In the genomic region with DNA sequence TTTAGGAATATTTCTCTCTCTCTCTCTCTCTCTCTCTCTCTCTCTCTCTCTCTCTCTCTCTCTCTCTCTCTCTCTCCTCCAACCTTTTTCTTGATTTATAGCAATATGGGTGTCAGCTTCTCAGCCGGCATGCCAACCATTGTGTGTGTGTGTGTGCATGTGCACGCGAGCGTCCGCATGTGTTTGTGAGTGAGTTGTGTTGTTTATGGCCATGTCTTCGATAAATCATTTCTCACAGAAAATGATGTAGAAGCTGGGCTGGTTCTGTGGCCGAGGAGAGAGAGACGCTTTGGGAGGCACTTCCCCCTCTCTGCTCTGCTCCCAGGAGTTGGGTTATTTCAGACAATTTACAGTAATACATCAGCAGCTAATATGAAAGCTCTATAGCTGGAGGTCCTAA, we compare ENCODE assay signal across 20 mouse cellular contexts. TPM values are rescaled to one million over a fixed set of nuclear protein-coding genes. Genes with fewer than 3 reads are reported as not detected.
A peak's percentile ranks its signal among the peaks of the same experiment; 100 is the strongest.
DNase-seq lines count a peak whose midpoint lies in the region; ATAC-seq and TF ChIP-seq lines count a peak whose summit lies in the region.
"Had no signal": no experiment of that assay in that cellular context is flagged by ENCODE, and none has a peak within 500 bp of the region (broad histone marks: within the 10 kb centered on the region; RNA-seq: fewer than 3 reads in every experiment).

No protein-coding gene starts in this region.

- H3K9me3 ChIP-seq in kidney, embryonic 15.5 days (replicated peaks), result no peaks in the 10 kb centered on the region
- H3K9me3 ChIP-seq in hindbrain, embryonic 14.5 days (ENCODE audit: control insufficient read depth, low read length), result no peaks in the 10 kb centered on the region
- no peaks in the 10 kb centered on the region for H3K9me3 ChIP-seq in neural tube, embryonic 12.5 days
- H3K9me3 ChIP-seq: embryonic facial prominence, embryonic 13.5 days; forebrain, embryonic 10.5 days; limb, embryonic 15.5 days; midbrain, embryonic 10.5 days had no signal

- H3K36me3 ChIP-seq in kidney, embryonic 15.5 days, result peaks cover 26% of the 10 kb centered on the region
- H3K36me3 ChIP-seq in hindbrain, embryonic 14.5 days (replicated peaks; ENCODE audit: control insufficient read depth, insufficient read depth), result 0 out of 2 replicates have a peak, but pooled peaks cover 6% of the 10 kb centered on the region
- peaks cover 32% of the 10 kb centered on the region for H3K36me3 ChIP-seq in neural tube, embryonic 12.5 days
- H3K36me3 ChIP-seq: embryonic facial prominence, embryonic 13.5 days; forebrain, embryonic 10.5 days; limb, embryonic 15.5 days; midbrain, embryonic 10.5 days had no signal

- H3K4me1 ChIP-seq in kidney, embryonic 15.5 days, result peaks cover 99% of the 10 kb centered on the region
- no peaks in the 10 kb centered on the region for H3K4me1 ChIP-seq in embryonic fibroblast, embryonic 13.5 days (ENCODE audit: control insufficient read depth, insufficient read depth, low read length)
- H3K4me1 ChIP-seq in hindbrain, embryonic 14.5 days (replicated peaks; ENCODE audit: control insufficient read depth, insufficient read depth, low read length), result no peaks in the 10 kb centered on the region
- peaks cover 86% of the 10 kb centered on the region for H3K4me1 ChIP-seq in neural tube, embryonic 12.5 days

- H3K4me2 ChIP-seq in kidney, embryonic 15.5 days, result peak overlapping the region; percentile 90
- H3K4me2 ChIP-seq in hindbrain, embryonic 14.5 days (replicated peaks), result peak overlapping the region; percentile 77
- H3K4me2 ChIP-seq in neural tube, embryonic 12.5 days (replicated peaks), result peak overlapping the region; percentile 100
- H3K4me2 ChIP-seq: embryonic facial prominence, embryonic 13.5 days; limb, embryonic 15.5 days had no signal

- WGBS in kidney, embryonic 15.5 days, result 9% methylated on average over 8 of the region's 8 CpGs
- 7% methylated on average over 8 of the region's 8 CpGs for WGBS in hindbrain, embryonic 14.5 days
- 2% methylated on average over 8 of the region's 8 CpGs for WGBS in neural tube, embryonic 12.5 days

- H3K4me3 ChIP-seq in kidney, embryonic 15.5 days (replicated peaks), result peak overlapping the region; percentile 80
- no peak overlapping the region for H3K4me3 ChIP-seq in embryonic fibroblast, embryonic 13.5 days (ENCODE audit: insufficient read depth, low read length)
- peak overlapping the region; percentile 48 for H3K4me3 ChIP-seq in hindbrain, embryonic 14.5 days (replicated peaks; ENCODE audit: low read length)
- peak overlapping the region; percentile 65 for H3K4me3 ChIP-seq in neural tube, embryonic 12.5 days
- H3K4me3 ChIP-seq: embryonic facial prominence, embryonic 13.5 days; forebrain, embryonic 10.5 days; limb, embryonic 15.5 days; midbrain, embryonic 10.5 days had no signal

- DNase-seq in kidney, postnatal 25 days, result no peak
- no peak for DNase-seq in hindbrain, embryonic 14.5 days (ENCODE audit: low spot score)
- DNase-seq in B cell, adult 2 months, result no peak
- DNase-seq in adrenal gland, postnatal 25 days, result no peak
- no peak for DNase-seq in ovary, postnatal 36 days (ENCODE audit: low spot score)
- DNase-seq: cerebellum, adult 11-12 months; right cerebral cortex, postnatal 14 days had no signal

- H3K27me3 ChIP-seq in kidney, embryonic 15.5 days, result no peaks in the 10 kb centered on the region
- H3K27me3 ChIP-seq in hindbrain, embryonic 14.5 days (ENCODE audit: control insufficient read depth, insufficient read depth, low read length), result peaks cover 85% of the 10 kb centered on the region
- H3K27me3 ChIP-seq in neural tube, embryonic 12.5 days (replicated peaks), result no peaks in the 10 kb centered on the region

- no peak for TF ChIP-seq CTCF in embryonic fibroblast, embryonic 13.5 days (IDR thresholded peaks at IDR 0.05; ENCODE audit: borderline replicate concordance, insufficient read depth, low read length)

- ATAC-seq in kidney, embryonic 15.5 days (replicated peaks; ENCODE audit: low FRiP score), result no peak
- ATAC-seq in hindbrain, embryonic 14.5 days (ENCODE audit: low FRiP score), result no peak
- ATAC-seq in neural tube, embryonic 12.5 days (ENCODE audit: low FRiP score, low read depth), result no peak
- ATAC-seq: inflammation-experienced regulatory T-cells, adult 6 months had no signal

- H3K27ac ChIP-seq in kidney, embryonic 15.5 days, result peak overlapping the region; percentile 100
- H3K27ac ChIP-seq in embryonic fibroblast, embryonic 13.5 days (ENCODE audit: insufficient read depth, low read length), result peak overlapping the region; percentile 4; the same call in 1 of the 2 replicates
- H3K27ac ChIP-seq in hindbrain, embryonic 14.5 days, result peak overlapping the region; percentile 99
- peak overlapping the region; percentile 100 for H3K27ac ChIP-seq in neural tube, embryonic 12.5 days
- H3K27ac ChIP-seq: embryonic facial prominence, embryonic 13.5 days; forebrain, embryonic 10.5 days; limb, embryonic 15.5 days; midbrain, embryonic 10.5 days had no signal

- H3K9ac ChIP-seq in kidney, embryonic 15.5 days, result peak overlapping the region; percentile 55; the same call in 1 of the 2 replicates
- H3K9ac ChIP-seq in hindbrain, embryonic 14.5 days, result peak overlapping the region; percentile 97
- peak overlapping the region; percentile 100 for H3K9ac ChIP-seq in neural tube, embryonic 12.5 days
- H3K9ac ChIP-seq: embryonic facial prominence, embryonic 13.5 days; limb, embryonic 15.5 days had no signal

- TF ChIP-seq POLR2A in embryonic fibroblast, embryonic 13.5 days (IDR thresholded peaks at IDR 0.05; ENCODE audit: low read depth, low read length), result no peak

RNA-seq across cellular contexts. Expression of a gene that starts 5.5 kb away (rescaled TPM):
- polyA plus RNA-seq in kidney, embryonic 15.5 days (2015; fragmentation: Nextera tagmentation; extraction: Ambion mirVana), result 4.4 and 4.5 TPM in 2 replicates
- 19.1 and 21.9 TPM in 2 replicates for polyA plus RNA-seq in embryonic fibroblast, embryonic 13.5 days (2011; ENCODE audit: insufficient read length, low read depth, missing spikeins)
- polyA plus RNA-seq in hindbrain, embryonic 14.5 days (2014; fragmentation: Nextera tagmentation; extraction: Ambion mirVana), result 12.8 and 17.2 TPM in 2 replicates
- 21.2 and 26.5 TPM in 2 replicates for polyA plus RNA-seq in neural tube, embryonic 12.5 days (2016; fragmentation: Nextera tagmentation; extraction: Ambion mirVana)
- 33.0 and 40.1 TPM in 2 replicates for total RNA-seq in adrenal gland, postnatal 25 days (2021)
- polyA plus RNA-seq: C2C12; cortical plate, adult 2 months; embryonic facial prominence, embryonic 13.5 days; forebrain, embryonic 10.5 days; midbrain, embryonic 10.5 days had no signal

RNA-seq across cellular contexts. Expression of a gene that starts 10.5 kb away (rescaled TPM):
- polyA plus RNA-seq in kidney, embryonic 15.5 days (2015; fragmentation: Nextera tagmentation; extraction: Ambion mirVana), result 6.4 and 7.1 TPM in 2 replicates
- 8.3 and 10.4 TPM in 2 replicates for polyA plus RNA-seq in embryonic fibroblast, embryonic 13.5 days (2011; ENCODE audit: insufficient read length, low read depth, missing spikeins)
- polyA plus RNA-seq in hindbrain, embryonic 14.5 days (2014; fragmentation: Nextera tagmentation; extraction: Ambion mirVana), result 4.0 and 5.4 TPM in 2 replicates
- 10.2 and 15.1 TPM in 2 replicates for polyA plus RNA-seq in neural tube, embryonic 12.5 days (2016; fragmentation: Nextera tagmentation; extraction: Ambion mirVana)
- total RNA-seq in adrenal gland, postnatal 25 days (2021), result 27.6 and 31.5 TPM in 2 replicates
- polyA plus RNA-seq: cortical plate, adult 2 months; forebrain, embryonic 10.5 days; midbrain, embryonic 10.5 days had no signal

RNA-seq across cellular contexts. Expression of a gene that starts 21.7 kb away (rescaled TPM):
- polyA plus RNA-seq in kidney, embryonic 15.5 days (2015; fragmentation: Nextera tagmentation; extraction: Ambion mirVana), result 45.7 and 45.9 TPM in 2 replicates
- 6.6 and 11.0 TPM in 2 replicates for polyA plus RNA-seq in embryonic fibroblast, embryonic 13.5 days (2011; ENCODE audit: insufficient read length, low read depth, missing spikeins)
- 39.5 and 42.9 TPM in 2 replicates for polyA plus RNA-seq in hindbrain, embryonic 14.5 days (2014; fragmentation: Nextera tagmentation; extraction: Ambion mirVana)
- polyA plus RNA-seq in neural tube, embryonic 12.5 days (2016; fragmentation: Nextera tagmentation; extraction: Ambion mirVana), result 109 and 119 TPM in 2 replicates
- total RNA-seq in adrenal gland, postnatal 25 days (2021), result 24.0 and 25.6 TPM in 2 replicates
- total RNA-seq: monocyte, adult 5-6 weeks had no signal
- polyA plus RNA-seq: C2C12; cortical plate, adult 2 months; forebrain, embryonic 10.5 days; inflammation-experienced regulatory T-cells, adult 6 months had no signal

RNA-seq across cellular contexts. Expression of a gene that starts 25.5 kb away (rescaled TPM):
- polyA plus RNA-seq in kidney, embryonic 15.5 days (2015; fragmentation: Nextera tagmentation; extraction: Ambion mirVana), result 18.8 and 20.2 TPM in 2 replicates
- 4.1 and 5.9 TPM in 2 replicates for polyA plus RNA-seq in embryonic fibroblast, embryonic 13.5 days (2011; ENCODE audit: insufficient read length, low read depth, missing spikeins)
- polyA plus RNA-seq in hindbrain, embryonic 14.5 days (2014; fragmentation: Nextera tagmentation; extraction: Ambion mirVana), result 140 and 157 TPM in 2 replicates
- polyA plus RNA-seq in neural tube, embryonic 12.5 days (2016; fragmentation: Nextera tagmentation; extraction: Ambion mirVana), result 79.2 and 94.7 TPM in 2 replicates
- 36.5 and 36.8 TPM in 2 replicates for total RNA-seq in adrenal gland, postnatal 25 days (2021)
- total RNA-seq: monocyte, adult 5-6 weeks had no signal
- polyA plus RNA-seq: C2C12; cortical plate, adult 2 months; forebrain, embryonic 10.5 days; inflammation-experienced regulatory T-cells, adult 6 months; midbrain, embryonic 10.5 days had no signal

RNA-seq across cellular contexts. Expression of a gene that starts 36.3 kb away (rescaled TPM):
- polyA plus RNA-seq in kidney, embryonic 15.5 days (2015; fragmentation: Nextera tagmentation; extraction: Ambion mirVana), result 47.1 and 49.1 TPM in 2 replicates
- polyA plus RNA-seq in embryonic fibroblast, embryonic 13.5 days (2011; ENCODE audit: insufficient read length, low read depth, missing spikeins), result 9.6 and 14.1 TPM in 2 replicates
- 71.4 and 90.1 TPM in 2 replicates for polyA plus RNA-seq in hindbrain, embryonic 14.5 days (2014; fragmentation: Nextera tagmentation; extraction: Ambion mirVana)
- 145 and 151 TPM in 2 replicates for polyA plus RNA-seq in neural tube, embryonic 12.5 days (2016; fragmentation: Nextera tagmentation; extraction: Ambion mirVana)
- 74.4 and 78.8 TPM in 2 replicates for total RNA-seq in adrenal gland, postnatal 25 days (2021)
- total RNA-seq: granulocyte monocyte progenitor cell, adult 5-6 weeks; monocyte, adult 5-6 weeks had no signal
- polyA plus RNA-seq: cortical plate, adult 2 months; forebrain, embryonic 10.5 days; heart, embryonic 16.5 days; inflammation-experienced regulatory T-cells, adult 6 months; midbrain, embryonic 10.5 days had no signal

Comparison
In these comparisons a context has a peak if more than half of its experiments do, and no peak if none do; other contexts are left out.
1. H3K27ac ChIP-seq: peak in every context shown above with its lines; median percentile 100 in kidney, embryonic 15.5 days; 100 in neural tube, embryonic 12.5 days; 99 in hindbrain, embryonic 14.5 days; 4 in embryonic fibroblast, embryonic 13.5 days.